Mouse (Mus musculus): ENCODE measurements around the gene Daam1. TPM values are rescaled to one million over a fixed set of nuclear protein-coding genes. Genes with fewer than 3 reads are reported as not detected.

Gene Daam1
- polyA plus RNA-seq, 1 experiment from 2014 or later, result 9.6 TPM

DNA sequence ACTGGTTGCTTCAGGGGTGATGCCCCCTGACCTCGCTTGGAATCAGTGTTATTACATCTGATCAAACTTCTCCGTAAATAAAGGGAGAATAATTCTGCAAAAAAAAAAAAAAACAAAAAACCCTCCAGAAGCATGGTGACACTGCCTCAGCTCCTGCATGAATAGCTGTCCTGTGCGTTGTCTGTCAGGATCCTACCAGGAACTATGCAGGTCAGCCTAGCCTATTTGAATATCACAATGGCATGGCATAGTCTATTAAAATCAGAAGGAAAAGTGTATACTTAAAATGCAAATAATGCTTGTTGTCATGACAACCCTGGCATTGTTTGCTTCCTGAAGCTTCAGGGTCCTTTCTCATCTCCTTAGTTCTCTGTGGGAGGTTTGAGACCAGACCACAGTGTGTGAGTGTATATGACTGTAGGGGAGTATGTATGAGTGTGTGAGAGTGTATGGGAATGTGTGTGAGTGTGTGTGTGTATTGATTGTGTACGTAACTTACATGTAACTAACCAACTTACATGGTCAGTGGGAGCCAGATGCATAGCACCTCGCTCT, 92.0 kb downstream of the Daam1 start:
- 80% methylated on average over 5 of the region's 5 CpGs for WGBS (ENCODE audit: insufficient replicate concordance)
- Histone ChIP-seq H3K27me3 (ENCODE audit: control insufficient read depth, insufficient read depth, low read depth, low read length) (no peaks in the 10 kb centered on the region), H3K9ac (ENCODE audit: low read depth, low read length) (no peak overlapping the region), H3K4me3 (ENCODE audit: low read depth, low read length) (no peak overlapping the region), H3K9me3 (replicated peaks; ENCODE audit: control insufficient read depth, low read length) (no peaks in the 10 kb centered on the region), H3K4me2 (ENCODE audit: low read depth, low read length) (no peak overlapping the region), H3K36me3 (ENCODE audit: control insufficient read depth, insufficient read depth) (peaks cover 2% of the 10 kb centered on the region; the same call in 1 of the 2 replicates), H3K4me1 (ENCODE audit: control insufficient read depth, low read depth, low read length) (no peaks in the 10 kb centered on the region; the same call in 1 of the 2 replicates), H3K27ac (ENCODE audit: low read length) (no peak overlapping the region)
- no peak for ATAC-seq (ENCODE audit: low read depth)

GRCm38 (mm10) chr12:71924978-71925529, 94.2 kb downstream of the Daam1 start:
- Histone ChIP-seq H3K9ac (ENCODE audit: low read depth, low read length) (no peak overlapping the region), H3K9me3 (replicated peaks; ENCODE audit: control insufficient read depth, low read length) (no peaks in the 10 kb centered on the region), H3K27me3 (ENCODE audit: control insufficient read depth, insufficient read depth, low read depth, low read length) (no peaks in the 10 kb centered on the region), H3K4me1 (ENCODE audit: control insufficient read depth, low read depth, low read length) (peaks cover 11% of the 10 kb centered on the region), H3K27ac (ENCODE audit: low read length) (no peak overlapping the region), H3K4me3 (ENCODE audit: low read depth, low read length) (no peak overlapping the region), H3K36me3 (ENCODE audit: control insufficient read depth, insufficient read depth) (no peaks in the 10 kb centered on the region), H3K4me2 (ENCODE audit: low read depth, low read length) (no peak overlapping the region)
- ATAC-seq (ENCODE audit: low read depth), result no peak
- WGBS (ENCODE audit: insufficient replicate concordance), result 79% methylated on average over 9 of the region's 9 CpGs

GRCm38 (mm10) chr12:71925990-71926700, 95.3 kb downstream of the Daam1 start:
- no peak overlapping the region for H3K9ac ChIP-seq (ENCODE audit: low read depth, low read length)
- no peaks in the 10 kb centered on the region for H3K36me3 ChIP-seq (ENCODE audit: control insufficient read depth, insufficient read depth)
- no peak for ATAC-seq (ENCODE audit: low read depth)
- peaks cover 16% of the 10 kb centered on the region for H3K4me1 ChIP-seq (ENCODE audit: control insufficient read depth, low read depth, low read length)
- no peaks in the 10 kb centered on the region for H3K9me3 ChIP-seq (replicated peaks; ENCODE audit: control insufficient read depth, low read length)
- no peak overlapping the region for H3K4me3 ChIP-seq (ENCODE audit: low read depth, low read length)
- H3K4me2 ChIP-seq (ENCODE audit: low read depth, low read length), result no peak overlapping the region
- no peaks in the 10 kb centered on the region for H3K27me3 ChIP-seq (ENCODE audit: control insufficient read depth, insufficient read depth, low read depth, low read length)
- 67% methylated on average over 11 of the region's 11 CpGs for WGBS (ENCODE audit: insufficient replicate concordance)
- no peak overlapping the region for H3K27ac ChIP-seq (ENCODE audit: low read length)

- Histone ChIP-seq H3K4me1 (ENCODE audit: control insufficient read depth, low read depth, low read length) (peaks cover 33% of the 10 kb centered on the region), H3K27me3 (ENCODE audit: control insufficient read depth, insufficient read depth, low read depth, low read length) (no peaks in the 10 kb centered on the region), H3K4me3 (ENCODE audit: low read depth, low read length) (no peak overlapping the region), H3K9ac (ENCODE audit: low read depth, low read length) (no peak overlapping the region), H3K4me2 (ENCODE audit: low read depth, low read length) (no peak overlapping the region), H3K27ac (ENCODE audit: low read length) (no peak overlapping the region), H3K9me3 (replicated peaks; ENCODE audit: control insufficient read depth, low read length) (no peaks in the 10 kb centered on the region), H3K36me3 (ENCODE audit: control insufficient read depth, insufficient read depth) (no peaks in the 10 kb centered on the region)
- ATAC-seq (ENCODE audit: low read depth), result no peak
- 83% methylated on average over 6 of the region's 6 CpGs for WGBS (ENCODE audit: insufficient replicate concordance)
Observed at GRCm38 (mm10) chr12:71928092-71928491, 97.2 kb downstream of the Daam1 start.

DNA sequence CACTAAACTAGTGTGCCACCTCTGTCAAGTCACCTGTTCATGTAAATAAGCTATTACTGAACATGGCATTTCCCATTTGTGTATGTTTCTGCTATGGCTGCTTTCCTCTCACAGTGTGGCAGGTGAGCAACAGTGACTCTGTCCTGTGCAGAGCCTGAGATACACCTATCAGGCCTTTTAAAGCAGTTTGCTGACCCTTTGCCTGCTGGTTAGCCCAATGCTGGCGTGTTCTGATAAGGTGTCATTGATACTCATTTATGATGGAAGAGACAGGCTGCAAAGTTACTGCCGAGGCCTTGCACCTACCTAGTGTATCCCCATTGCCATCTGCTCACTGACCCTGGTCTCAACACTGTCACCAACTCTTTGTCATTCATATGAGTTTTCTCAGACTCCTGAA, 99.0 kb downstream of the Daam1 start:
- H3K36me3 ChIP-seq (ENCODE audit: control insufficient read depth, insufficient read depth), result no peaks in the 10 kb centered on the region
- H3K9me3 ChIP-seq (replicated peaks; ENCODE audit: control insufficient read depth, low read length), result no peaks in the 10 kb centered on the region
- H3K9ac ChIP-seq (ENCODE audit: low read depth, low read length), result 0 out of 2 replicates have a peak overlapping the region, but pooled peaks have one; percentile 6
- 0 out of 2 replicates have a peak overlapping the region, but pooled peaks have one; percentile 0 for H3K4me2 ChIP-seq (ENCODE audit: low read depth, low read length)
- H3K4me1 ChIP-seq (ENCODE audit: control insufficient read depth, low read depth, low read length), result peaks cover 45% of the 10 kb centered on the region
- 26% methylated on average over 2 of the region's 2 CpGs for WGBS (ENCODE audit: insufficient replicate concordance)
- peak overlapping the region; percentile 71 for H3K27ac ChIP-seq (ENCODE audit: low read length)
- H3K27me3 ChIP-seq (ENCODE audit: control insufficient read depth, insufficient read depth, low read depth, low read length), result no peaks in the 10 kb centered on the region
- no peak overlapping the region for H3K4me3 ChIP-seq (ENCODE audit: low read depth, low read length)
- peak; percentile 55 for ATAC-seq (ENCODE audit: low read depth)

- H3K4me1 ChIP-seq (ENCODE audit: control insufficient read depth, low read depth, low read length), result peaks cover 51% of the 10 kb centered on the region
- peaks cover 3% of the 10 kb centered on the region; the same call in 1 of the 2 replicates for H3K36me3 ChIP-seq (ENCODE audit: control insufficient read depth, insufficient read depth)
- H3K27ac ChIP-seq (ENCODE audit: low read length), result peak overlapping the region; percentile 88
- peak; percentile 92 for ATAC-seq (ENCODE audit: low read depth)
- H3K9ac ChIP-seq (ENCODE audit: low read depth, low read length), result peak overlapping the region; percentile 23; the same call in 1 of the 2 replicates
- no peaks in the 10 kb centered on the region for H3K9me3 ChIP-seq (replicated peaks; ENCODE audit: control insufficient read depth, low read length)
- no peaks in the 10 kb centered on the region for H3K27me3 ChIP-seq (ENCODE audit: control insufficient read depth, insufficient read depth, low read depth, low read length)
- 20% methylated on average over 9 of the region's 9 CpGs for WGBS (ENCODE audit: insufficient replicate concordance)
- H3K4me3 ChIP-seq (ENCODE audit: low read depth, low read length), result no peak overlapping the region
- peak overlapping the region; percentile 50 for H3K4me2 ChIP-seq (ENCODE audit: low read depth, low read length)
Observed at GRCm38 (mm10) chr12:71932433-71933386, 101.8 kb downstream of the Daam1 start.

DNA sequence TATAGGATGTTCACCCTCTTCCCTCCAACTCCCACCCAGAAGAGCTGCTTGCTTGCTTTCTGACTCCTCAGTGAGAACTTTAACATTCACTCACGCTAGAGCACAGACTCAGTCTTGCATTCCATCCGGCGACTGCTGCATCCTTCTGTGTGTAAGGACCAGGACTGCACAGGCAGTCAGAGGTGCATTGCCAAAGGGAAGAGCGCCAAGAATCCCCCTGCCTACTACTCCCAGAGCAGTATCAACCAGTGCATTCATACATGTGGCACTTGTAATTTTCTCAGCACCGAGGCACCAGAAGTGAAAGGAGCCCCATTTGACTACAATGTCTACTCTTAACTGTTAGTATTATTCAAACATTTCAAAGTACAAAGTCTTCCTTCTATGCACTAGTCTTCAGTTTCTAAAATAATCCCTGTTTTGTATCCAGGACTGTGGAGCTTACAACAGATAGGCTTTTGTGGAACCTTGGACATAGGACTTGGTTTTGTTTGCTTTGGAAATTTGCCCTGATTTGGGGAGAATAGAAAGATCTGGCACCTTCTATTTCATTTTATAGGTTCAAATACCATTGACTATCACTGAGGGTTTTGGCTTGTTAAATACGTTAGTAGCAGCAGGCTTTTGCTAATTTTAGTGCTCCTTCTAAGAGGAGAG, 103.2 kb downstream of the Daam1 start:
- peak overlapping the region; percentile 38 for H3K4me2 ChIP-seq (ENCODE audit: low read depth, low read length)
- ATAC-seq (ENCODE audit: low read depth), result no peak
- H3K4me3 ChIP-seq (ENCODE audit: low read depth, low read length), result no peak overlapping the region
- H3K9ac ChIP-seq (ENCODE audit: low read depth, low read length), result peak overlapping the region; percentile 33; the same call in 1 of the 2 replicates
- WGBS (ENCODE audit: insufficient replicate concordance), result 79% methylated on average over 6 of the region's 6 CpGs
- H3K36me3 ChIP-seq (ENCODE audit: control insufficient read depth, insufficient read depth), result peaks cover 7% of the 10 kb centered on the region; the same call in 1 of the 2 replicates
- no peaks in the 10 kb centered on the region for H3K9me3 ChIP-seq (replicated peaks; ENCODE audit: control insufficient read depth, low read length)
- peaks cover 50% of the 10 kb centered on the region for H3K4me1 ChIP-seq (ENCODE audit: control insufficient read depth, low read depth, low read length)
- H3K27ac ChIP-seq (ENCODE audit: low read length), result peak overlapping the region; percentile 73
- no peaks in the 10 kb centered on the region for H3K27me3 ChIP-seq (ENCODE audit: control insufficient read depth, insufficient read depth, low read depth, low read length)

DNA sequence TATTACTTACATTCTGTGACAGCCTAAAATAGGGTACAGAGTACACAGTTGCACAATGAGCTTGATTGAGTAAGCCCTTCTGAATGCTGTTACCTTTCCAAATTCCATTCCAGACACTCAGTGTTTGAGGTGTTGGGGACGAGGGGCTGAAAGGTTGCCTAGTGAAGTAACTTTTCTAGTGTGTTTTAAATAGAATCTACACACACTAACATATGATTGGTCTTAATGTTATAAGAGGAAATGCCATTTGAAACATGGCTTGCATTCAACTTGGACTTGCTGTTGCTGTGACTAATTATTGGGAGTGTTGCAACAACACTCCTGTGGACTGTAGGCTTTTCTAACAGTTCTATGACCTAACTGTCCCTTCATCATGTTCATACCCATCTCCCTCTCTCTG, 105.8 kb downstream of the Daam1 start:
- H3K9me3 ChIP-seq (replicated peaks; ENCODE audit: control insufficient read depth, low read length), result no peaks in the 10 kb centered on the region
- H3K4me3 ChIP-seq (ENCODE audit: low read depth, low read length), result no peak overlapping the region
- no peak overlapping the region for H3K4me2 ChIP-seq (ENCODE audit: low read depth, low read length)
- whole genome bisulfite sequencing (ENCODE audit: insufficient replicate concordance), result 66% methylated on average over 1 of the region's 1 CpGs
- peak; percentile 37 for ATAC-seq (ENCODE audit: low read depth)
- peak overlapping the region; percentile 60 for H3K27ac ChIP-seq (ENCODE audit: low read length)
- H3K27me3 ChIP-seq (ENCODE audit: control insufficient read depth, insufficient read depth, low read depth, low read length), result no peaks in the 10 kb centered on the region
- H3K4me1 ChIP-seq (ENCODE audit: control insufficient read depth, low read depth, low read length), result peaks cover 30% of the 10 kb centered on the region
- H3K36me3 ChIP-seq (ENCODE audit: control insufficient read depth, insufficient read depth), result peaks cover 7% of the 10 kb centered on the region
- H3K9ac ChIP-seq (ENCODE audit: low read depth, low read length), result no peak overlapping the region
